In the genomic region with DNA sequence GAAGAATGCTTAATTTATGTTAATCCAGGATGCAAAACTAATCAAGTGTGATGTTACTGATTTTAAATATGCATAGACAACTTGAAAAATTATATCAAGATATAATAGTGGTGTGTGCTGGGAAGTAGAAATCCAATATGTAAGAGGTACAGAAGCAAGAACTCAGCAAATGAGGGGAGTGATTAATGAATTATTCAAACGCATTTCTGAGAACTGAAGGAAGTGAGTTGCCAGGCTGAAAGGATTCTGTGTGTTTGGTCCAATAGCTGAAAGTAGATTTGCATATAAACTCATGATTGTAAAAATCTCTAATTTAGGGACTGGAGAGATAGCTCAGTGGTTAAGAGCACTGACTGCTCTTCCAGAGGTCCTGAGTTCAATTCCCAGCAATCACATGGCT, we compare ENCODE assay signal across 16 mouse cellular contexts.
"Had no signal": no experiment of that assay in that cellular context is flagged by ENCODE, and none has a peak within 500 bp of the region (broad histone marks: within the 10 kb centered on the region; RNA-seq: fewer than 3 reads in every experiment).

No protein-coding gene starts in this region.

- ATAC-seq: liver, postnatal 0 days; lung, postnatal 0 days had no signal

- H3K4me2 ChIP-seq: lung, embryonic 15.5 days; midbrain, embryonic 12.5 days; neural tube, embryonic 12.5 days; stomach, embryonic 15.5 days had no signal

- H3K4me3 ChIP-seq: lung, embryonic 15.5 days; megakaryocyte, embryonic 14.5 days; midbrain, embryonic 12.5 days; neural tube, embryonic 12.5 days; stomach, embryonic 15.5 days had no signal

- H3K27ac ChIP-seq: lung, embryonic 15.5 days; macrophage; midbrain, embryonic 12.5 days; neural tube, embryonic 12.5 days; stomach, embryonic 15.5 days; stomach, postnatal 0 days had no signal

- H3K9ac ChIP-seq: liver, postnatal 0 days; lung, embryonic 15.5 days; midbrain, embryonic 12.5 days; neural tube, embryonic 12.5 days; stomach, embryonic 15.5 days had no signal

- DNase-seq: liver, postnatal 0 days; lung, adult 2 months; lung, postnatal 14 days; lung, postnatal 36 days; right cerebral cortex, postnatal 14 days; thymus, adult 2 months; thymus, postnatal 25 days; thymus, postnatal 4 days had no signal

- H3K27me3 ChIP-seq: lung, embryonic 15.5 days; megakaryocyte, embryonic 14.5 days; midbrain, embryonic 12.5 days; neural tube, embryonic 12.5 days; stomach, embryonic 15.5 days had no signal

- H3K4me1 ChIP-seq: lung, embryonic 15.5 days; midbrain, embryonic 12.5 days; neural tube, embryonic 12.5 days; stomach, embryonic 15.5 days had no signal

- H3K36me3 ChIP-seq: lung, embryonic 15.5 days; midbrain, embryonic 12.5 days; neural tube, embryonic 12.5 days; stomach, embryonic 15.5 days had no signal

- H3K9me3 ChIP-seq: lung, embryonic 15.5 days; megakaryocyte, embryonic 14.5 days; midbrain, embryonic 12.5 days; neural tube, embryonic 12.5 days; stomach, embryonic 15.5 days had no signal
